Mouse (Mus musculus): ENCODE results near the gene Atox1.

GRCm38 (mm10) chr11:55485443-55485842 is 24.4 kb upstream of the Atox1 start:
- TF ChIP-seq CTCF (IDR thresholded peaks at IDR 0.05; ENCODE audit: insufficient read depth, low read depth, low read length): no peak
- no peak for TF ChIP-seq POLR2A (IDR thresholded peaks at IDR 0.05; ENCODE audit: insufficient read depth, low read depth, low read length)

Measured in olfactory bulb, adult 2 months (tissue).